Mouse (Mus musculus): ENCODE measurements around the gene Ipo11.
"Not testable (repeated sequence)": the region's sequence is repeated elsewhere in the genome, so short reads cannot be mapped to it uniquely, and the experiment has no call there.

The Ipo11 gene

GRCm38 (mm10) chr13:106936256-106937137 lies at the start of gene Ipo11:
Gene Ipo11 (minus strand): TSS chr13:106936958.
- peak; percentile 97 for DNase-seq (ENCODE audit: low read depth, low spot score)

GRCm38 (mm10) chr13:106961496-106961895 lies 24.7 kb upstream of the Ipo11 start:
- DNase-seq (ENCODE audit: low read depth, low spot score), result no peak

DNA sequence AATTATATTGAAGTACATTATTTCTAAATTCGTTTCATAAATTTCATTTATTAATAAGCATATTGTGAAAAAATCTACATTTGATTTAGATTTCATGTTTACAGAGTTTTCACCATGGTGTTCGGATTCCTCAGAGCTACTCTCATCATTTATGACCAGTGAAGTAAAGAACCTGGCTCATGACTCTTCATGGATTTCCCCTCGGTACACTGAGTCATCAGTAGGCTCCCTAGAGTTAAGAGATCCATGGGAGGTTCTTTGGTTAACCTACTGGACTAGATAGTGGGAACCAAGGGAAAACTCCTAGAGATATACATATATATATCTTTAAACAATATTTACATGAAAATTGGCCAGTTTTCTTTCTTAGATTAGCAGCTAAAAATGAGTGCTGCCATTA lies 23.8 kb upstream of the Ipo11 start:
- no peak for DNase-seq (ENCODE audit: low read depth, low spot score)

DNA sequence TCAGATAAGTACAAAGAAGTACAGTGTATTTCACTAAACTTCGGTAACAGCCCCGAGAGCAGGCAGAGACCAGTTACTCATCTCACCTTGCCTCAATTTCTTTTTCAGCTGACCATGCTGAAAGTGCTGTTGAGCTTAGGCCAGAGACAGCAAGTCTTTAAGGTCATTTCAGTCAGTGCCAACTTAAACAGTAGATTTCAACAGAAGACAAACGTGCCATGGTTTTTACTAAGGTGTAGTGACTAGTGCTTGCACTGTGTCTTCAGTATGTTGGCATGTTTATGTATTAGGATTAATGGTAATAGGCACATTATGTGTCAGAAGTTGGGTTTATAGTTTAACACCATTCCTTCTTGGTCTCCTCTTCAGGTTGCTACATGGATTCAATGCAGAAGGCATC lies 21.5 kb upstream of the Ipo11 start:
- DNase-seq (ENCODE audit: low read depth, low spot score), result no peak

- no peak for DNase-seq (ENCODE audit: low read depth, low spot score)
These were observed 20.8 kb upstream of the Ipo11 start for GRCm38 (mm10) chr13:106957554-106957953.

DNA sequence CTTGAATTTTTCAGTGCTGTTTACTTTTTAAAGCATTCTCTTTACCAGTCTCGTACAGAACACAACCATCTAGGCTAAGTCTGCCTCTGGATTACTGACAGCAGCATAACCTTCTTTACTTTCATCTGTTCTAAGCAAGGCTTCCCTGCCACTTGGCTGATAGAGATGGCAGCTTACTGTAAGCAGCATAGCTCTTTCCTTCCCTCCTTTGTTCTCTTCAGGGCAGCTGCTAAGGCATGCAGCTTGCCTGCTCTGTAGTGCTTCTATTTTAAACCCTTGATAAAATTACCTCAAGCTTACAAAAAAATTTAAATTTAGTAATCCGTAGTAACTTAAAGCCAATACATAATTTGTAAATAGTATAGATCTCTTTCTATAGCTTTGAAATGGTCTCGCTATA lies 18.1 kb upstream of the Ipo11 start:
- no peak for DNase-seq (ENCODE audit: low read depth, low spot score)

GRCm38 (mm10) chr13:106947583-106947982 lies 10.8 kb upstream of the Ipo11 start:
- DNase-seq (ENCODE audit: low read depth, low spot score), result no peak

- DNase-seq (ENCODE audit: low read depth, low spot score), result peak; percentile 98
These were observed 10.1 kb upstream of the Ipo11 start, which contains the start of gene Dimt1 for GRCm38 (mm10) chr13:106946594-106947540. Gene Dimt1 (plus strand): TSS chr13:106947127.

DNA sequence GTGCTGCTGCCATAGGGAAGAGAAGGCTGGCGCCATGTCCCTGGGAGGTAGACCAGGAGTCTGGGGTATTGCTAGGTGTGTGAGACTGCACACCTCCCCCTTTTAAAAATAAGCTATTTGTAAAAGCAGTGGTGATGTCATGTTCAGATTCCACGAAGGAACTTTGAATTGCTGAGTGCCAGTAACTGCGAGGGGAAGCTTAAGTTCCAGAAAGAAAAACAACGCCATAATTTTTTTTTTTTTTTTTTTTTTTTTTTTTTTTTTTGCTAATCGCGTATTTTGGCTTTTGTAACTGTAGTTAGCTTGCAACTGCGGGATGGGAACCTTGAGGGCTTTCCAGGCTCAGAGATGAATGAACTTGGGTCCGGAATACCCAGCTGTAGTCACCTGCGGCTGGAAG lies 8.8 kb upstream of the Ipo11 start:
- no peak for DNase-seq (ENCODE audit: low read depth, low spot score)

GRCm38 (mm10) chr13:106942721-106943120 lies 6.0 kb upstream of the Ipo11 start:
- no peak for DNase-seq (ENCODE audit: low read depth, low spot score)

DNA sequence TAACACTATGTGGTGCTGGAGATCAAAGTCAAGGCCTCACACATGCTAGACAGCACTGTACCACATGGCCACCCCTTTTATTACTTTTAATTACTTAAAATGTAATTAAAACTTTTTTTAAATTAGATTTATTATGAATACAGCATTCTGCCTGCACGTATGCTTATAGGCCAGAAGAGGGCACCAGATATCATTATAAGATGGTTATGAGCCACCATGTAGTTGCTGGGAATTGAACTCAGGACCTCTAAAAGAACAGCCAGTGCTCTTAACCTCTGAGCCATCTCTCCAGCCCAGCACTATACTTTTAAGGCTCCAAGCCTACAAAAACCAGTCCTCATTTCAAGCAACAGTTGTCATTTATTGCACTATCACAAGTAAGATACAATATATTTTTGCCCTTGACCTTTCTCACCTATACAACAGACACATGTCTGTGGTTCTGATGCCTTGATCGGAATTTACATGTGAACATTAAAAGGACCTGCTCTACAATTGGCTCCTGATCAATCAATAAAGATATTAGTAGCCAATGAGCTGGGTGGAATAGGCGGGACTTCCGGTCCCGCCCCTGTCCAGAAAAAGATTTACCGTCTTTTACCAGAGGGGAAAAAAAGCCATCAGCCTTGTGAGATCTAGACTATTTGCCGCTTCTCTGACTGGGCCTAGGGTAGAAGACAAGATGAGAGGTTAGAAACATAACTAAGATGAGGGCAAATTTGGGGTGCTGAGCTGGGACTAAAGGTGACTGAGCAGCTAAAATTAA lies 4.6 kb upstream of the Ipo11 start:
- peak; percentile 92 for DNase-seq (ENCODE audit: low read depth, low spot score)

- DNase-seq (ENCODE audit: low read depth, low spot score), result no peak
These were observed 347 bp upstream of the Ipo11 start for GRCm38 (mm10) chr13:106937138-106937472.

GRCm38 (mm10) chr13:106935871-106936255 lies 895 bp downstream of the Ipo11 start:
- no peak for DNase-seq (ENCODE audit: low read depth, low spot score)

DNA sequence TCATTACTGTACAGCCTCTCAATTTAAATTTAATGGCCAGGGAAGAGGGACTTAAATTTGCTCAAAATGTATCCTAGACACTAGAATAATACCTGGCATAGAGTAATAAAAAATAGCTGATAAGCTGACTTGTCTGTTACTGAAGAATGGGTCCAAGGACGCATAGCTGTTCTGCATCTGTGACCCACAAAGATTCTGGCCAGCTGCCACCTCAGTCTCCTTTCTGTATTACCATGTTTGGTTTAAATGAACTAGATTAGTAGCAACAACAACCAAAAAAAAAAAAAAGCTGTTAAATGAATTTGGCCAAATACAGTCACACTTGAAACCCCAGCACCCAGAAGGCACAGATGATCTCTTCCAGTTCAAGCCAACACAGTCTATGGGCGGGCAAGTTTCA lies 7.6 kb downstream of the Ipo11 start:
- no peak for DNase-seq (ENCODE audit: low read depth, low spot score)

DNA sequence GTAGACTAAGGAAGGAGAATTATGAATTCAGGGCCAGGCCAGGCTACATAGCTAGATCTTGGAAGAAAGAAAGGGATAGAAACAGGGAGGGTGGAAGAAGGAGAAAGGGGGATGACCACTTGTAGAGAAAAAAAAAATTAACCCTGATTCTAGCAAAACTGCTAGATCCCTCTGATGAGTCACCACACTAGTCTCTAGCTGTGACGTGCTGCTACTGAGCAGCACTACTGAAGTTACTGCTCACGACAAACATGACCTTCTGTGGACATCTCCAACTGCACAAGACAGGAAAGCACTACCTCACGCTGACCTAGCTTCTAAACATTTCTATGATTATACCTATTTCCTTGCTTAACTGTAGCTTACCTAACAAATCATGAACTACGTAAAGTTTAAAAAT lies 8.5 kb downstream of the Ipo11 start:
- no peak for DNase-seq (ENCODE audit: low read depth, low spot score)

DNA sequence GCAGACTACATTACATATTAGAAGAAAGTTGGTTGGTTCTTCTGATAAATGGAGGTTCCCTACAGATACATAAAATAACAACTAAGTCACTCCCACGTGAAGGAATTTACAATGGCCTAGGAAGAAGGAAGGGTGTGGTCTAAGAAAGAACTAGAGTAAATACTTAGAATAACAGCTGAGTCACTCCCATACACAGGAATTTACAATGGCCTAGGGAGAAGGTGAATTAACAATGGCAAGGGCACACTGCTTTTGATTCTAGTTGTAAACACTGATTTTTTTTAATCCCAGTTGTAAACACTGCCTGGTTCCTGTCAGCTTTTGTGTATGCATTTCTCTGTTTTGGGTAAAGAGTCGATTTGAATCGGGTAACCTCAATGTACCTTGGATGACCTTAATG lies 10.8 kb downstream of the Ipo11 start:
- peak; percentile 71 for DNase-seq (ENCODE audit: low read depth, low spot score)

- DNase-seq (ENCODE audit: low read depth, low spot score), result peak; percentile 29
These were observed 18.3 kb downstream of the Ipo11 start for GRCm38 (mm10) chr13:106918322-106919050.

DNA sequence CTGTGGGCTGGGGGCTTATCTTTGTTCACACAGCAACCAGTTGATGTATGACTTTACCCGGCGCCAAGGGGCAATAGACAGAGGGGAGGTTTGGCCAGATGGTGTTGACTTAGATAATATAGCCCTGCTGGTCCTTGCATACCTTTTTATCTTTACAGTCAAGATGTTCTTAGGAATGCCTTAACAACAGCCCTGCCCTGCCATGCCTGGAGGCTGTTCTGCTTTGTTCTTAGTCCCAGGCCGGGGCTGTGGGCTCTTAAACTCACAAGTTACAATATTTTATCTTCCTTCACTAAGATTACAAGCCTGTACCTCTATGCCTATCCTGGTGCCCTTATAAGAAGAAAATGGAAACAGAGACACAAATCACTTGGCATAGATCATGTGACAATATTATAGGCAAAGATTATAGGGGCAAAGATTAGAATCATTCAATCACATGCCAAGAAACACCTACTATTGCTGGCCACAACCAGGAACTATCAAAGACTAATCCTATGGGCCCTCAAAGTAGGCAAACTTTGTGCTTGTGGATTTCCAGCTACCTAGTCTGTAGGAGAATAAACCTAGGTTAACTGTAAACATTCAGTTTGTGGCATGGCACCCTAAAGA lies 23.5 kb downstream of the Ipo11 start:
- DNase-seq (ENCODE audit: low read depth, low spot score), result peak; percentile 40

DNA sequence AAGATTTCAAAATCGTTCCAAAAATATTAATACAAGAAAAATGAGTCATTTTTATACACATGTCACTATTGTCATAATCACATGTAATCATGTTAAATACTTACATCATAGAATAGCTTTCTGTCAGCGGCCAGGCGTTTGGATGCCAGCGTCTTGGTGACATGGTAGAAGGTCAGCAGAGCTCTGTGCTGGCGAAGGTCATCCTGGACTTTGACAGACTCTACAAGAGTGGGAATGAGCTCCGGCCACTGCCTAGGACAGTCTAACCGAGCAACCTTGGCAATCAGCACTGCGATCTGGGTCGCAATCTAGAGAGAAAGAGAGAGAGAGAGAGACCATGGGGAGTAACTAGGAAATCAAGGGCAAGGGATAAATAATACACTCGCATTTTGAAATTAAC lies 26.7 kb downstream of the Ipo11 start:
- no peak for DNase-seq (ENCODE audit: low read depth, low spot score)

GRCm38 (mm10) chr13:106907273-106907672 lies 29.5 kb downstream of the Ipo11 start:
- DNase-seq (ENCODE audit: low read depth, low spot score), result no peak

- DNase-seq (ENCODE audit: low read depth, low spot score), result not testable (repeated sequence)
These were observed 31.6 kb downstream of the Ipo11 start for GRCm38 (mm10) chr13:106905154-106905553.
